Mouse (Mus musculus) G1E (cell line): ENCODE data around the gene Ccl6. TPM values are rescaled to one million over a fixed set of nuclear protein-coding genes. Genes with fewer than 3 reads are reported as not detected.

Experiments
- ATAC-seq: 2 replicates; pipeline ENCODE4 v1.8.0; 2016; ENCODE audit warnings: mild to moderate bottlenecking; ENCODE audit not compliant: insufficient number of reproducible peaks, poor library complexity, low FRiP score, severe bottlenecking; ENCODE audit errors: extremely low read depth
- DNase-seq: peaks from one replicate; pipeline ENCODE4 v3.0.0; 2012; ENCODE audit warnings: low spot score
- H3K27me3 ChIP-seq: 2 replicates; pipeline ENCODE4 v1.6.1; 2012; ENCODE audit warnings: mild to moderate bottlenecking, low read length, inconsistent platforms; ENCODE audit not compliant: insufficient read depth
- H3K36me3 ChIP-seq: replicated peaks from 2 replicates; pipeline ENCODE3; 2012; ENCODE audit warnings: mild to moderate bottlenecking, inconsistent platforms
- H3K4me1 ChIP-seq: 2 replicates; pipeline ENCODE4 v1.6.1; 2012; ENCODE audit warnings: low read depth, low read length, inconsistent platforms, mixed read lengths; ENCODE audit not compliant: insufficient read depth
- H3K4me3 ChIP-seq: 2 replicates; pipeline ENCODE4 v1.5.1; 2012; ENCODE audit warnings: low read depth, mild to moderate bottlenecking, inconsistent platforms, low read length, moderate library complexity, mixed read lengths
- H3K9me3 ChIP-seq: replicated peaks from 2 replicates; pipeline ENCODE4 v1.6.1; 2012; ENCODE audit warnings: inconsistent platforms
- CTCF ChIP-seq: IDR thresholded peaks from 2 replicates; pipeline ENCODE4 v1.5.1; 2012; ENCODE audit warnings: low read depth, low read length, inconsistent platforms, mixed read lengths
- GATA1 ChIP-seq: IDR thresholded peaks from 2 replicates; pipeline ENCODE4 v1.6.1; 2012; ENCODE audit warnings: borderline replicate concordance, low read length, inconsistent platforms, mixed read lengths
- GATA2 ChIP-seq: IDR thresholded peaks from 2 replicates; pipeline ENCODE4 v1.6.1; 2012; ENCODE audit warnings: low read depth, low read length, inconsistent platforms, borderline replicate concordance
- POLR2AphosphoS5 ChIP-seq: IDR thresholded peaks from 2 replicates; pipeline ENCODE4 v1.6.1; 2012; ENCODE audit warnings: low read depth, low read length, inconsistent platforms; ENCODE audit not compliant: insufficient replicate concordance
- TAL1 ChIP-seq: conservative IDR thresholded peaks from 2 replicates; pipeline ENCODE4 v1.6.1; 2012; ENCODE audit warnings: low read depth, low read length, inconsistent platforms, mixed read lengths
- polyA plus RNA-seq: library from polyadenylated mRNA; stranded (reverse); fragments of >175 nt; gene quantifications from 2 replicates; pipeline ENCODE4 v1.2.3, GENCODE M21; 2012
- total RNA-seq, 2 experiments: library from RNA; stranded (forward) in 1 of 2; stranded (reverse) in 1 of 2; fragments of 200-1000 nt in 1 of 2; fragments of >200 nt in 1 of 2; fragmentation: Nextera tagmentation in 1 of 2; gene quantifications; 2 replicates each; pipeline ENCODE4 v1.2.3; 2014 to 2017

Ccl6 gene
- total and polyA plus RNA-seq, 3 experiments = 0.13 to 0.33 TPM; not detected in 1

DNA sequence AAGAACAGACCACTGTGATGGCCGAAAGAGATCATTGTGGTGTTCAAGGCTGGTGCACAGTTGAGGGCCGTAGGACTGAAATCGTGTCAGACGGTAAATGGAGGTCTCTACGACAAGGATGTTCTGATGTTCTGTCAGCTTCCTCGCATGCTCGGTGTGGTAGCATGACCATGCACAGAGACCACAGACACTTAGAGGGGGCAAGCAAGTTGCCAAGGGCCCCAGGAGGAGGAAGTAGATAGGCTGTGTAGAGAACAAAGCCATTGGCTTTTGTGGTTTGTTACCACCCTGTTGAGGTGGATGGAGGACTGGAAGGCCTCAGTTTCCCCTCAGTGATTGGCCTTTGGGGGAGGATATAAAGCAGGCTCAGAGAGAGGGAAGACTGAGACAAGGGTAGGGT, 23.6 kb downstream of the Ccl6 start:
- TF ChIP-seq GATA2 (no peak), TAL1 (no peak), POLR2AphosphoS5 (no peak), GATA1 (no peak), CTCF (no peak)
- DNase-seq = no peak
- H3K4me1 ChIP-seq = peaks cover 26% of the 10 kb centered on the region
- H3K27me3 ChIP-seq = peaks cover 8% of the 10 kb centered on the region
- H3K4me3 ChIP-seq = no peak overlapping the region
- no peaks in the 10 kb centered on the region for H3K36me3 ChIP-seq
- no peak for ATAC-seq
- H3K9me3 ChIP-seq = no peaks in the 10 kb centered on the region

DNA sequence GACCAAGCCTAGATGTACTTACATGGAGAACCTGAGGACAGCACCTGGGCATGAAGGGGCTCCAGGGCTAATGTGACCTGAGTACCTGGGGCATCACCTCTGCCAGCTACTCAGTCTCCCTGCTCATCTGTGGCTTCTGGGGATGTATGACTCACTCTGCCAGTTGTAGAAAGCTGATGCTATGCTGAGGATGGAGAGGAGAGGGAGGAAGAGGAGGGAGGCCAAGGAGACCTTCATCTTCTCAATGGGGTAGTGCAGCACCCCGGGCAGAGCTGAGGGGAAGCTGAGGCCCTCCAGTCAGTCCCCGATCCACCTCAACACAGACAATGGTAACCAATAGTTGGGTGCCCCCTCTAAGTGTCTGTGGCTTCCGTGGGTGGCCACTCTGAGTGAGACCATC, 24.1 kb downstream of the Ccl6 start:
- DNase-seq (no peak), ATAC-seq (no peak)
- Histone ChIP-seq H3K9me3 (no peaks in the 10 kb centered on the region), H3K4me3 (no peak overlapping the region), H3K36me3 (no peaks in the 10 kb centered on the region), H3K27me3 (peaks cover 8% of the 10 kb centered on the region), H3K4me1 (peaks cover 26% of the 10 kb centered on the region)
- no peak for TF ChIP-seq GATA2
- TF ChIP-seq POLR2AphosphoS5 = no peak
- no peak for TF ChIP-seq GATA1
- TF ChIP-seq TAL1 = no peak
- no peak for TF ChIP-seq CTCF

DNA sequence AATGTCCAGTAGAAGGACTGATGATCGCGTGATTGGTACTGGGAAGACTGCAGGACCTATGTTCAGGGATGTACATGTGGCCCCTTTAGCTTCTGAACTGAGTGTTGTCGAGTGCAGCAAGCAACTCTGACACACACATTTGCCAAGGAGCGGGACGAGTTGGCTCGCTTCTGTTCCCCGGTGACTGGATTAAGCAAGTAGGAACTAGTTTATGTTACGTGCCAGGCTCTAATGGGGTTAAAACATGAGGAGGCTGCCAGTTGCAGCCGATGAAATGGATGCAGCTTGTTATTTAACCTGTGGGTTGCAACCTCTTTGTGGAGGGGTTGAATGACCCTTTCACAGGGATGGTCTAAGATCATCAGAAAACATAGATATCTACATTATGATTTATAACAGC, 24.8 kb downstream of the Ccl6 start:
- DNase-seq (no peak), ATAC-seq (no peak)
- TF ChIP-seq CTCF (no peak), POLR2AphosphoS5 (no peak)

DNA sequence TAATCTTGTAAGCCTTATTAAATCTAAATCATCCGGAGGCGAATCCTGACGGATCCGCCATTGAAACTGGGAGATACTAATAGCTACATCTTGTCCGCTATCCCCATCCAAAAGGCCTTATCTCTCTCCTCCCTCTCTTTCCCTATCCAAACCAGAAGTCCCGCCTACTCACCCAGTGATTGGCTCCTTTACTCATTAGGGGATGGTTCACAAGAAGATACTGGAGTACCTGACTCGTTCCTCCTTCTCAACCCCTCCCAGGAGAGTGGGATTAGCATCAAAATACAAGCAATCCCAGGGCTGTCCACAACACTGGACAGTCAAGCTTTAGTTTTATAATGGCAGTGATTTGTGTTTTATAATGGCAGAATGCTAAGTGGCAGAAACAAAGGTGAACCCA, 25.6 kb downstream of the Ccl6 start:
- TF ChIP-seq GATA1 (no peak), CTCF (no peak), GATA2 (no peak), TAL1 (no peak), POLR2AphosphoS5 (no peak)
- DNase-seq (no peak), ATAC-seq (no peak)
- Histone ChIP-seq H3K4me3 (no peak overlapping the region), H3K4me1 (peaks cover 20% of the 10 kb centered on the region), H3K27me3 (peaks cover 6% of the 10 kb centered on the region; the same call in 1 of the 2 replicates), H3K9me3 (no peaks in the 10 kb centered on the region), H3K36me3 (no peaks in the 10 kb centered on the region)

More for the DNA sequence above, 24.8 kb downstream of the Ccl6 start:
- H3K27me3 ChIP-seq = peaks cover 8% of the 10 kb centered on the region
- H3K4me1 ChIP-seq = peaks cover 26% of the 10 kb centered on the region
- no peak overlapping the region for H3K4me3 ChIP-seq
- H3K36me3 ChIP-seq = no peaks in the 10 kb centered on the region
- no peaks in the 10 kb centered on the region for H3K9me3 ChIP-seq

DNA sequence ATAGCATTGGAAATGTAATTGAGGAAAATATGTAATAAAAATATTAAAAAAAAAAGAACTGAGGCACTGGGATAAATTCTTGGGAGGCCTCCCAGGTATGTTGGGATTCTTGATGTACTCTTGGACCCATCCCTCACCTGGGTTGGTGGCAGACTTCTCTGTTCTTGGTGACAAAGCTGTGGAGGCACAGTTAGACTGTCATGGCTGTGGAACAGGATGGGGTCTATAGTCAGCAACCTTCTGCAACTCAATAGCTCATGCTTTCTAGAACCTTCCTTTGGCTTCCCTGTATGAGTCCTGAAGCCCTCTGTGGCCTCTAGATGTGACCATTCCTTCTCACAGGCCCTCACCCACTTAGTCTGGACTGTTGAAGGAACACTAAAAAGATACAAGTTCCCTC, 26.3 kb downstream of the Ccl6 start:
- TF ChIP-seq POLR2AphosphoS5 (no peak), TAL1 (no peak), GATA1 (no peak), CTCF (no peak), GATA2 (no peak)
- no peaks in the 10 kb centered on the region for H3K9me3 ChIP-seq
- DNase-seq = no peak
- no peak for ATAC-seq
- no peak overlapping the region for H3K4me3 ChIP-seq
- no peaks in the 10 kb centered on the region for H3K36me3 ChIP-seq
- peaks cover 17% of the 10 kb centered on the region for H3K4me1 ChIP-seq
- H3K27me3 ChIP-seq = peaks cover 6% of the 10 kb centered on the region; the same call in 1 of the 2 replicates

DNA sequence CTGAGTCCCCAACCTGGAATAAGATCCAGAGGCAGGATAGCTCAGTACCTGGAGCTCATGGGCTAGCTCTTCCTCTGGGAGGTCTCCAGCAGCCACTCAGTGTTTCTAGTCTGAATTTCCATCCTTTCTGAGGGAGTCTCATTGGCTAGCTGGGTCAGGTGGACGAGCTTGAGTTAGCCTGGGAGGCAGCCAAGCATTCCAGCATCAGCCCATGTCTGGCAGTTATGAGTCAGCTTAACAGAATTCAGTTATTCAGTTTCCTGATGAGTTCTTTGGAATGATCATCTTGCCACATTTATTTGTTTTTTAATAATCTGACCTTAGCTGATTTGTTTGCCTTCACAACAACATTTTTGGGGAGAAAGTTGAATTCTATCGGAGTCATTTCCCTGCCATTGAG, 29.1 kb downstream of the Ccl6 start:
- Histone ChIP-seq H3K9me3 (no peaks in the 10 kb centered on the region), H3K4me3 (no peak overlapping the region), H3K27me3 (peaks cover 4% of the 10 kb centered on the region; the same call in 1 of the 2 replicates), H3K36me3 (no peaks in the 10 kb centered on the region), H3K4me1 (peaks cover 2% of the 10 kb centered on the region)
- TF ChIP-seq CTCF = no peak
- TF ChIP-seq GATA2 = no peak
- TF ChIP-seq TAL1 = no peak
- no peak for TF ChIP-seq GATA1
- no peak for TF ChIP-seq POLR2AphosphoS5
- DNase-seq = no peak
- ATAC-seq = no peak

DNA sequence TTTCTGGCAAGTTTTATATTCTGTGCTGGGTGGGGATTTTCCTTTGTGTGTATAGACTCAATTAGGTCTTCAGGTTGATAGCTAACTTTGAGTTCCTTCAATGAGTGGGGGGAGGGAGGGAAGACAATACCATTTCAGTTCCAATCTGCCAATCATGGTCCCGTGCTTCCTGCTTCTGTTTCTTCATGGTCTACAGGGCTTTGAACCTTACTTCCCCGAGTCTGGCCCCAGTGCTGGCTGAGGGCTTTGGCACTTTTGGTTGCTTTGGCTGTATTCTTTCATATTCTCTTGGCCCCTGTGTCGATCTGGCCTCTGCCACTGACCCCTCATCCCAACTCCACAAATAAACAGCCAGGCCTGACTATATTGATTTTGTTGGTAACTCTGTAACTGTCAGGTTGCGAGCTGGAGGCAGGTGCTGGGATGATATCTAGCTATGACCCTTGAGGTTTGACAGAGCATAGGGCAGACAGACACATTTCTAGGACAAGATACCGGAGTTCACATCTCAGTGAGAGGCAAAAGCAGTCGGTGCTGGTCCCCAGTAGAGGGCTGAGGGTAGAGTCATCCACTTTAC, 30.5 kb downstream of the Ccl6 start:
- Histone ChIP-seq H3K9me3 (no peaks in the 10 kb centered on the region), H3K27me3 (peaks cover 2% of the 10 kb centered on the region; the same call in 1 of the 2 replicates), H3K36me3 (no peaks in the 10 kb centered on the region), H3K4me3 (no peak overlapping the region), H3K4me1 (no peaks in the 10 kb centered on the region; the same call in 1 of the 2 replicates)
- TF ChIP-seq GATA2 (no peak), CTCF (no peak), POLR2AphosphoS5 (no peak), TAL1 (no peak), GATA1 (no peak)
- ATAC-seq (no peak), DNase-seq (no peak)
